Mouse (Mus musculus): ENCODE measurements around the gene Efna3. TPM values are rescaled to one million over a fixed set of nuclear protein-coding genes. Genes with fewer than 3 reads are reported as not detected.

Gene Efna3
- total RNA-seq (2023) = not detected

DNA sequence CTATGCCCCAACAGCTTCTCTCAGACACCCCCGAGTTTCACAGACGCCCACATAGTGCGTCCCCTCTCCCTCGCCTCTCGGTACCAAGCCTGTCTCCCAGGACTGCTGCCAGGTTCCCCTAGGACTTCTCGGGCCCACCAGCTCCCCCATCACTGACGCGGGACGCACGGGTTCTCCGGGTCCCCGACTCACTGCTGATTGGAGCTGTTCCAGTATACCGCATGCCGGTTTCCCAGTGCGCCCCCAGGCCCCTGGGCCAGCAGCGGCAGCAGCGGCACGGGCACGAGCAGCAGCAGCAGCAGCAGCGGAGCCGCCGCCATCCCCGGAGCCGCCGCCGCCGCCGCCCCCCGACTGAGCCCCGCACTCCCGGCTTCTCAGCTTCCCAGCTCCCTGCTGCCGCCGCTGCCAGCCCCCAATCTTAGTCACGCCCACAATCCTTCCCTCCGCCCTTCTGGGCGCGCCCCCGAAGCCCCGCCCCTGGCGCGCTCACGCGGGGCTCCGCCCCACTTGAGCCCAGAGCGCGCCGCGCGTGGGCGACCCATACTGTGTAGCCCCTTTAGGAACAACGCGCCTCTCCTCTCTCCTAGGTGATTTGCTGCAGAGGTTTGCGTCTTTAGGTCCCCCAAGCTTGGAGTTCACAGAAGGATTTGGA lies at the start of gene Efna3:
TSS of gene Efna3 (minus strand) at position 452 of the 652 bp plus-strand sequence.

DNA sequence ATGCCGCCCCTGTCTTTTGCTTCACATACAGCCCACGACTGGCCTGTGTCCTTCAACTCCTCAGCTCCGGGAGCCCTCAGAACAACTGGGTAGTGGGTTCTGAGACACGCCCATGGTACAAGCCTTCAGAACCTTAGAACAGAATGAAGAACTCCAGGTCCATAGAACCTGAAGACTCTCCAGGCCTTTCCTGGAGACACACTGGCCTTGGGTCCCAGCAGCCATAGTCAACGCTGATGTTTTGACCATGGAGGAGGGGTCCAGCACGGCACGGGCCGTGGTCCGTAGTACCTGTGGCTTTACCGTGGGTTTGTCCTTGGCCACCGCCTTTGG lies 42.4 kb upstream of the Efna3 start, which contains the start of gene Dcst1:
TSS of gene Dcst1 (minus strand) at position 101 of the 333 bp plus-strand sequence.

DNA sequence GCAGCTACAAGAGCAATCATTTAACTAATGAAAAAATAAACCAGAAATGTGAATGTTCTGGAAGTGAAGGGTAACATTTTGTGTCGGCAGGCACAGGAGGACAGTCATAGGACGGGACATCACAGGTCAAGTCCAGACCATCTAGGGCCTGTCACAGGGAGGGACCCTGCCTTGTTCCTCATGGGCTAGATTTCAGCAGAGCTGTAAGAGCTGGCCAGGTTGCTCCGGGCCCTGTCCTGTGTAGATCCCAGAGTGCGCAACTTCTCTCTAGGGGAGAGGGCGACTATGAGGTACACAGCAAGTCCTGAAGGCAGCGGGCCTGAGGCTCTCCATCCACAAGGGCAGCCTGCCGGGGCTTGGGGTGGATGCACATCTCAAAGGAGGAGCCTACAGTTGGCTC lies 38.9 kb upstream of the Efna3 start, which contains the start of gene Dcst2:
TSS of gene Dcst2 (plus strand) at position 301 of the 400 bp plus-strand sequence.

DNA sequence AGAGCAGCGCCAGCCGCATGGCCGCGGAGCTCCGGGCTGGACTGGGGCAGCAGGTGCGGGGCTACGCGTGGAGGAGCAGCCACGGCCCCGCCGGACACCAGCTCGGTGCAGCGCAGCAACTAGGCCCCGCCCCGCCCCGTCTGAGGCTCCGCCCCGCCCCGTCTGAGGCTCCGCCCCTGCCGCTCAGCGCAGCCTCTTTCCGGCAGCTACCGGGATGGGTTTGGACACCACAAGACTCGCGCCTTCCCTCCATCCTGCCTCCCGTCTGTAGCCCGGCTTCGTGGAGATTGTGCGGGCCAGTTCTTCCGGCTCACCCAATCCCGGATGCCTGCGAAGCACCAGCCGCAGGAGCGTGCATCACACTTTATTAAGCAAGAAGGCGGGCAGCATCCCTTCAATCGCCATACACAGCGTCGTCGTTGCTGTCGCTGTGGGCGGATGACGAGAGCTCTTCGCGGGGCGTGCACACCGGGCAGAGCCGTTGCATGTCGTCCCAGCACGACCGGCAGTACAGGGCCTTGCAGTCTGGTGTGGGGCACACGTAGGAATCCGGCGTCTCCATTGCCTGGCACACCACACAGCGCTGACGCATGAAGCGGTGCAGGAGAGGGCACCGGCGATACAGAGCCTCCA lies 27.2 kb upstream of the Efna3 start, which contains the start of gene Adam15:
TSS of gene Adam15 (minus strand) at position 128 of the 633 bp plus-strand sequence.

DNA sequence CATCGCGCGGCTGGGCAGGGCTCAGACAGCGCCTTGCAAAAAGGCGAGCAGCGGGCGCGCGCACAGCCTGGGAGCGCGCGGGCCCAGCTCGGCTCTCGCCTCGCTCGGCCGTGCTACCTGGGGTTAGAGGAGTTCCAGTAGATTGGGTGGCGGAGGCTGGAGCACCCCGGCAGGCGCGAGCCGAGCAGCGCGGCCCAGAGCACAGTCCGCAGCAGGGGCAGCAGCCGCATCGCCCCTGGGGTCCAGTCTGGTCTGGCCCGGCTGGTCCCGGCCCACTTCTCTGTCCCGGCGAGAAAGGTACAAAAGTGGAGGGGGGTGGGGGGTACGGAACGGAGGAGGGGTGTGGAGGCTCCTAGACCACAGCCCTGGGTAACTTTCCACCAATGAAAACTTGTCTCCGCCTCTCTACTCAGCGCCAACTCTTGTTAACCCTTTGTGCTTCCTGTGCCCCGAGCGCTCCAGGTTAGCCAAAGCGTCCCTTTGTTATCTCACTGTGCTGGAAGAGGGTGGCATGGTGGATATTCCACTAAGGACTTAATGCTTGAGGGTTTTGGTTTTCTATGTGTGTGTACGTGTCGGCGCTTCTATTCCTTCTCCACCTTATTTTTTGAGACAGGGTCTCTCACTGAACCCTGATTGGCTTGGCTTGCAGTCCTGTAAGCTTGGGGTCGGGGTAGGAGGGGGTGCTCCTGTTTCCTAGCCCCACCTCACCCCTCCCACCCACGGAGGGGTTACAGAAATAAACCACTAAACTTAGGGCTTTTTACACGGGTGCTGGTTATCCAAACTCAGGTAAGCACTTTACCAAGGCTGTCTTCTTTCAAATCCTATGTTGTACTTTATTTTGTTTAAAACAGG lies 15.2 kb upstream of the Efna3 start, which contains the start of gene Efna4:
TSS of gene Efna4 (minus strand) at position 308 of the 858 bp plus-strand sequence.

DNA sequence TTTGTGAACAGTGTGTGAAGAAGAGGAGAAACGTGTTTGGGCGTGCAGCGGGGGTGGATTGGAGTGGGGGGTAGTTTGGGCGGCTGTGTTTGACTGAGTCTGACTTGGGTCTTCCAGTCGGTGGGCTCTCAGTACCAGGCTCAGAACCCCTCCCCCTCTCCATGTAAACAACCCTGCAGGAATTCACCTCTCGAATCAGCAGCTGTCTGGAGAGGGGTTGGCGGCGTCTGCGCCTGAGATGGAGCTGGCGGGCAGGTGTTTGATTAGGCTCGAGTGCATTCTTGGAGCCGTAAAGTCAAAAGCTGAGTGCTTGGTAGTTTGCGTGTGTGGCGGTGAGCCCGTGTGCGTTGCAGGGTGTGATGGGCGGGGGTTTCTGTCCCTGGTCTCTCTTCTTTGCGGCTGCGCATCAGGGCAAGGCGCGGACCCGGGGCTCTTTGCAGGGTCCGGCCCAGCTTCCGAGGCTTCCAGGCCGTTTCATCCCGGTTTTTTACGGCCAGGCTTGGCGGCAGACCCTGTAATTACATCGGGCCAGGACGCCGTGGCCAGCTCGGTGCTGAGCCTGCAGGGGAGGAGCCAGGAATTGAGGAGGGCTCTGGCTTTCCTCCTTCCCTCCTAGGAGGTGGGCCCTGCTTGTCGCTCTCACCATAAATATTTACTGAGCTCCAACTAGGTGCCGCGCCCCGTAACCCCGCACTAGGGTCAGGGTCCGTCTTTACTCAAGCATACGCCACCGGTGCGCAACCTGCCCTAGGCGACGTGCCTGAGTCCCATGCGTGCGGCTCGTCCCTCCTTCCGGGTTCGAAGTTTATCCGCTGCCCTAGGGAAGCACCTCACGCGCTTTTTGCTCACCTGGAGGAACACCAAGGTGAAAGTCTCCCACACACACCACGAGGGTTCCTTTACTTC lies 41.9 kb downstream of the Efna3 start, which contains the start of gene Efna1:
TSS of gene Efna1 (minus strand) at position 537 of the 906 bp plus-strand sequence.

DNA sequence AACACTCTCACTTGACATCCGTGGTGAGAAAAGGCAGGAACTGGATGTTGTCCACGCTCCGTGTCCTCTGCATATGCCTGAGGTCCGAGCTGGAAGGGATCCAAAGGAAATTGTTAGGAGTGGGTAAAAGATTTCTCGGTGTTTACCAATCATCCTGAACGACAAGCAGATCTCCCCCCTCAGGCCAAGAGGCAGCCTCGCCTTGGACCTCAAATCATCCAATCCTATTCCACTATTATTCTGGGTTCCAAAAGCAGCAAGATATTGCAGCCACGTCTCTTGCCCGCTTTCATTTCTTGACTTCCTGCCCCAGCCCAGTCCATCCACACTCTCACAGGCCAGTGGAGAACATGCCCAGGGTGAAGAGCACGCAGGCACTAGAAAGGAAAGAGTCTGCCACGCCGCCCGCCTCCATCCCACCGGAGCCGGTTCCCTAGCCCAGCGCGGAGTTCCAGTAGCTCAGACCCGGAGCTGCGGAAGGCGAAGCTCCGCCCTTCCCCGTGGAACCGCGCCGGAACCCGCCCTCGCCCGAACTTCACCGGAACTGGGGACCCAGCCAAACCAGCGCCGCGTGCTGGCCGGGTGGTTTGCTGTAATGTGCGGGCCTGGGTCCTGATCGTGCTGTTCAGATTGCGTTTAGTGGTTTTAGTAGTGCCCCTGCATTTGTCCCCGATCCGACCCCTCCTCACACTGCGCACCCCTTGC lies 52.6 kb downstream of the Efna3 start, which contains the start of gene Slc50a1:
TSS of gene Slc50a1 (minus strand) at position 520 of the 705 bp plus-strand sequence.

Other genes with a start within 250 kb of the Efna3 start
- 69.6 TPM for gene Rusc1, start 229.7 kb downstream of the Efna3 start, total RNA-seq (2023)
- not detected for gene Gm43738, start 221.9 kb downstream of the Efna3 start, total RNA-seq (2023)
- gene Fdps, start 221.0 kb downstream of the Efna3 start, total RNA-seq (2023) = 35.4 TPM
- 0.21 TPM for gene Pklr, start 186.8 kb downstream of the Efna3 start, total RNA-seq (2023)
- gene Hcn3, start 162.8 kb downstream of the Efna3 start, total RNA-seq (2023) = 5.2 TPM
- gene Clk2, start 158.2 kb downstream of the Efna3 start, total RNA-seq (2023) = 110 TPM
- gene Scamp3, start 145.5 kb downstream of the Efna3 start, total RNA-seq (2023) = 129 TPM
- gene Fam189b, start 139.8 kb downstream of the Efna3 start, total RNA-seq (2023) = 104 TPM
- gene Gba, start 120.0 kb downstream of the Efna3 start, total RNA-seq (2023) = 60.6 TPM
- gene Thbs3, start 107.8 kb downstream of the Efna3 start, total RNA-seq (2023) = 6.9 TPM
- gene Mtx1, start 95.9 kb downstream of the Efna3 start, total RNA-seq (2023) = 175 TPM
- gene Muc1, start 93.9 kb downstream of the Efna3 start, total RNA-seq (2023) = 1.5 TPM
- gene Krtcap2, start 77.0 kb downstream of the Efna3 start, total RNA-seq (2023) = 91.1 TPM
- 1.6 TPM for gene Trim46, start 76.7 kb downstream of the Efna3 start, total RNA-seq (2023)
- gene Dpm3, start 63.6 kb downstream of the Efna3 start, total RNA-seq (2023) = 47.1 TPM
- gene Slc50a1, start 52.4 kb downstream of the Efna3 start, total RNA-seq (2023) = 90.8 TPM
- gene Efna1, start 41.8 kb downstream of the Efna3 start, total RNA-seq (2023) = not detected
- 0.70 TPM for gene Efna4, start 15.1 kb upstream of the Efna3 start, total RNA-seq (2023)
- gene Adam15, start 27.0 kb upstream of the Efna3 start, total RNA-seq (2023) = 14.3 TPM
- gene Dcst2, start 39.0 kb upstream of the Efna3 start, total RNA-seq (2023) = 0.23 TPM
- gene Dcst1, start 42.3 kb upstream of the Efna3 start, total RNA-seq (2023) = not detected
- 78.1 TPM for gene Zbtb7b, start 71.8 kb upstream of the Efna3 start, total RNA-seq (2023)
- gene Lenep, start 79.8 kb upstream of the Efna3 start, total RNA-seq (2023) = not detected
- gene Flad1, start 88.9 kb upstream of the Efna3 start, total RNA-seq (2023) = 21.0 TPM
- gene Cks1b, start 95.4 kb upstream of the Efna3 start, total RNA-seq (2023) = 3.7 TPM
- 96.1 TPM for gene Shc1, start 95.5 kb upstream of the Efna3 start, total RNA-seq (2023)
- gene Pygo2, start 107.2 kb upstream of the Efna3 start, total RNA-seq (2023) = 39.8 TPM
- gene Pbxip1, start 113.7 kb upstream of the Efna3 start, total RNA-seq (2023) = 95.0 TPM
- gene Pmvk, start 131.6 kb upstream of the Efna3 start, total RNA-seq (2023) = 10.0 TPM
- gene Kcnn3, start 197.2 kb upstream of the Efna3 start, total RNA-seq (2023) = not detected